Comparison of ENCODE assay signal across 9 mouse cellular contexts in genomic region chr12:32897199-32898120, GRCm38 (mm10). TPM values are rescaled to one million over a fixed set of nuclear protein-coding genes. Genes with fewer than 3 reads are reported as not detected.
DNase-seq lines count a peak whose midpoint lies in the region; ATAC-seq and TF ChIP-seq lines count a peak whose summit lies in the region.
"Had no signal": no experiment of that assay in that cellular context is flagged by ENCODE, and none has a peak within 500 bp of the region (broad histone marks: within the 10 kb centered on the region; RNA-seq: fewer than 3 reads in every experiment).

No protein-coding gene starts in this region.

- TF ChIP-seq CTCF in ES-Bruce4 (IDR thresholded peaks at IDR 0.05; ENCODE audit: low read depth, low read length) = peak; percentile 96
- peak; percentile 98 for TF ChIP-seq CTCF in lung, adult 2 months (IDR thresholded peaks at IDR 0.05; ENCODE audit: insufficient read depth, low read length)
- TF ChIP-seq CTCF in olfactory bulb, adult 2 months (IDR thresholded peaks at IDR 0.05; ENCODE audit: insufficient read depth, low read depth, low read length) = peak; percentile 89

- H3K9me3 ChIP-seq in ES-Bruce4 (replicated peaks; ENCODE audit: control insufficient read depth, insufficient read depth, low read length, poor library complexity, severe bottlenecking) = peaks cover 5% of the 10 kb centered on the region
- no peaks in the 10 kb centered on the region for H3K9me3 ChIP-seq in forebrain, embryonic 13.5 days (replicated peaks)
- H3K9me3 ChIP-seq: heart, embryonic 15.5 days had no signal

- no peaks in the 10 kb centered on the region for H3K4me1 ChIP-seq in ES-Bruce4 (ENCODE audit: control insufficient read depth, insufficient read depth, low read length)
- H3K4me1 ChIP-seq in forebrain, embryonic 13.5 days = peaks cover 4% of the 10 kb centered on the region; the same call in 1 of the 2 replicates
- H3K4me1 ChIP-seq in lung, adult 2 months (ENCODE audit: control insufficient read depth, insufficient read depth, low read length) = no peaks in the 10 kb centered on the region; the same call in 1 of the 2 replicates
- peaks cover 25% of the 10 kb centered on the region for H3K4me1 ChIP-seq in olfactory bulb, adult 2 months (ENCODE audit: control insufficient read depth, insufficient read depth, low read length)
- H3K4me1 ChIP-seq: heart, embryonic 15.5 days had no signal

- no peak overlapping the region for H3K27ac ChIP-seq in ES-Bruce4 (ENCODE audit: insufficient read depth, low read length)
- H3K27ac ChIP-seq in forebrain, embryonic 13.5 days = no peak overlapping the region
- no peak overlapping the region for H3K27ac ChIP-seq in olfactory bulb, adult 2 months (ENCODE audit: insufficient read depth, low read depth, low read length)
- H3K27ac ChIP-seq: heart, embryonic 15.5 days had no signal

- no peak overlapping the region for H3K4me2 ChIP-seq in forebrain, embryonic 13.5 days
- H3K4me2 ChIP-seq: heart, embryonic 15.5 days had no signal

- no peak overlapping the region for H3K9ac ChIP-seq in ES-Bruce4 (ENCODE audit: low read depth, poor library complexity, severe bottlenecking)
- H3K9ac ChIP-seq in forebrain, embryonic 13.5 days = no peak overlapping the region
- H3K9ac ChIP-seq: heart, embryonic 15.5 days had no signal

- no peaks in the 10 kb centered on the region for H3K36me3 ChIP-seq in ES-Bruce4 (ENCODE audit: control insufficient read depth, insufficient read depth, low read length, poor library complexity, severe bottlenecking)
- no peaks in the 10 kb centered on the region for H3K36me3 ChIP-seq in forebrain, embryonic 13.5 days (ENCODE audit: poor library complexity, severe bottlenecking)
- H3K36me3 ChIP-seq: heart, embryonic 15.5 days had no signal

- intact Hi-C loops in heart, postnatal 25 days (cut with DNase I) = loop anchor here (1.0 to 10.0 kb wide), 5 partner anchors 75 to 605 kb away; no protein-coding TSS in a partner anchor

- no peak for TF ChIP-seq EP300 in ES-Bruce4 (IDR thresholded peaks at IDR 0.05; ENCODE audit: insufficient read depth, low read depth, low read length)

- 46% methylated on average over 13 of the region's 13 CpGs for WGBS in forebrain, embryonic 13.5 days
- 46% methylated on average over 13 of the region's 13 CpGs for WGBS in large intestine, adult 2 months
- 47% methylated on average over 13 of the region's 13 CpGs for WGBS in lung, adult 2 months
- 47% methylated on average over 13 of the region's 13 CpGs for WGBS in olfactory bulb, adult 2 months

- peak; percentile 64 for DNase-seq in c-Kit-positive CD71-positive TER-119-positive erythroid progenitor cells, embryonic 14.5 days (ENCODE audit: low spot score)
- DNase-seq in heart, postnatal 25 days (ENCODE audit: low spot score) = peak; percentile 65
- DNase-seq in large intestine, adult 2 months (ENCODE audit: low read depth, low spot score) = peak; percentile 58
- peak; percentile 87 for DNase-seq in lung, adult 2 months
- peak; percentile 67 for DNase-seq in testis, postnatal 14 days (ENCODE audit: low spot score)

- no peak overlapping the region for H3K4me3 ChIP-seq in ES-Bruce4 (ENCODE audit: low read depth, low read length)
- no peak overlapping the region for H3K4me3 ChIP-seq in forebrain, embryonic 13.5 days
- H3K4me3 ChIP-seq in lung, adult 2 months (replicated peaks; ENCODE audit: extremely low read depth, low read depth, low read length) = no peak overlapping the region
- no peak overlapping the region for H3K4me3 ChIP-seq in olfactory bulb, adult 2 months (ENCODE audit: insufficient read depth, low read depth, low read length)
- H3K4me3 ChIP-seq: heart, embryonic 15.5 days had no signal

- TF ChIP-seq POLR2A in ES-Bruce4 (IDR thresholded peaks at IDR 0.05; ENCODE audit: insufficient read depth, low read length) = no peak
- no peak for TF ChIP-seq POLR2A in lung, adult 2 months (IDR thresholded peaks at IDR 0.05; ENCODE audit: borderline replicate concordance, extremely low read depth, low read depth, low read length)
- TF ChIP-seq POLR2A in olfactory bulb, adult 2 months (IDR thresholded peaks at IDR 0.05; ENCODE audit: insufficient read depth, low read depth, low read length) = no peak

- no peaks in the 10 kb centered on the region for H3K27me3 ChIP-seq in ES-Bruce4 (ENCODE audit: control insufficient read depth, insufficient read depth, low read length, poor library complexity, severe bottlenecking)
- H3K27me3 ChIP-seq in forebrain, embryonic 13.5 days = peaks cover 11% of the 10 kb centered on the region; the same call in 1 of the 2 replicates

- peak; percentile 84 for ATAC-seq in forebrain, embryonic 13.5 days

RNA-seq across cellular contexts. Expression of gene Sypl, which starts 56.2 kb away (rescaled TPM):
- polyA plus RNA-seq in ES-Bruce4 (2011; ENCODE audit: insufficient read depth, insufficient read length, low read depth, missing spikeins) = 73.6 and 79.7 TPM in 2 replicates
- 41.1 and 41.2 TPM in 2 replicates for polyA plus RNA-seq in forebrain, embryonic 13.5 days (2015; fragmentation: Nextera tagmentation; extraction: Ambion mirVana)
- 10 to 100 TPM; 85.3 to 86.1 TPM for total RNA-seq in heart, postnatal 25 days (2021)
- polyA plus RNA-seq in large intestine, adult 2 months (2012; rRNA removed) = 131 and 141 TPM in 2 replicates
- 73.2 and 121 TPM in 2 replicates for polyA plus RNA-seq in lung, adult 2 months (2012; rRNA removed)
- polyA plus RNA-seq in olfactory bulb, adult 2 months (2012; ENCODE audit: insufficient read depth, insufficient read length, low replicate concordance, missing spikeins) = not detected in 2 replicates
